Mouse (Mus musculus): Measurements from ENCODE around the gene Amhr2. TPM values are rescaled to one million over a fixed set of nuclear protein-coding genes. Genes with fewer than 3 reads are reported as not detected.

Amhr2 gene
- polyA plus RNA-seq, 1 experiment: 1.4 TPM

DNA sequence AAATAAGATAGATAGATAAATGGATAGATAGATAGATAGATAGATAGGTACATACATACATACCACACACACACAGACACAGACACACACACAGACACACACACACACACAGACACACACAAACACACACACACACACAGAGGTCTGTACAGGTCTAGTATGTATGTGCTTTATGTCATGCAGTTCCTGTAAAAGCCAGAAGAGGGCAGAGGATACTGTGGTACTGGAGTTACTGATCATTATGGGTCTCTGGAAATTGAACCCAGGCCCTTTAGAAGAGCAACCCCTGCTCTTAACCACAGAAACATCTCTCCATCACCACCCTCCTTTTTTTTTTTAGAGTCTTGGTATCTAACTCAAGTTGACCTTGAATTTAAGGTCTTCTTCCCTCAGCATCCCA lies 18.5 kb downstream of the Amhr2 start:
- no peak for TF ChIP-seq POLR2A (IDR thresholded peaks at IDR 0.05; ENCODE audit: extremely low read depth, insufficient read depth, low read length)
- no peak for TF ChIP-seq CTCF (IDR thresholded peaks at IDR 0.05; ENCODE audit: extremely low read depth, insufficient read depth, low read length)
- Histone ChIP-seq H3K4me3 (ENCODE audit: insufficient read depth, low read length) (no peak overlapping the region), H3K27ac (ENCODE audit: insufficient read depth, low read length) (no peak overlapping the region), H3K4me1 (ENCODE audit: control insufficient read depth, insufficient read depth, low read length) (no peaks in the 10 kb centered on the region)

DNA sequence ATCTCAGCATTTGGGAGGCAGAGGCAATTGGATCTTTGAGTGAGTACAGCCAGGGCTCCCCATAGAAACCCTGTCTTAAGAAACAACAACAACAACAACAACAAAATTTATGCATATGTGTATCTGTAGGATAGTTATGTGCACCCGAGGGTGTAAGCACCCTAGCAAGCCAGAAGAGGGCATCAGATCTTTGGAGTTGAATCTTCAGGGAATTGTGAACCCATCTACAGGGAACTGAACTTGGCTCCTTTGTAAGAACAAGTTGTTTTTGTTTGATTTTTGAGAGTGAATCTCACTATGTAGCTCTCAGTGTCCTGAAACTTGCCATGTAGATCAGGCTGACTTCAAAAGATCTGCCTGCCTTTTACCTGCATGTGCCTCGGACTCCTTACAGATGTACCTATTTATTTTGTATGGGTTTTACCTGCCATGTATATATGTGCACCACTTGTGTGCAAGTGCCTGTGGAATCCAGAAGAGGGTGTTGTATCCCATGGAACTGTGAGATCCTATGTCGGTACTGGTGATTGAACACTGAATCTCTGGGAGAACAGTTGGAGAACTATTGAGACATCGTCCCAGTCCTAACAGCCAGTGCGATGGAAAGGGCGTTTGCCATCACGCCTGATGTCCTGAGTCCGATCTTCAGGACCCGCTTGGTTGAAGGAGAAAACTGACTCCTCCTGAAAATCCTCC lies 23.7 kb downstream of the Amhr2 start:
- TF ChIP-seq POLR2A (IDR thresholded peaks at IDR 0.05; ENCODE audit: extremely low read depth, insufficient read depth, low read length) (no peak), CTCF (IDR thresholded peaks at IDR 0.05; ENCODE audit: extremely low read depth, insufficient read depth, low read length) (no peak)
- no peak overlapping the region for H3K27ac ChIP-seq (ENCODE audit: insufficient read depth, low read length)
- peaks cover 3% of the 10 kb centered on the region; the same call in 1 of the 2 replicates for H3K4me1 ChIP-seq (ENCODE audit: control insufficient read depth, insufficient read depth, low read length)
- H3K4me3 ChIP-seq (ENCODE audit: insufficient read depth, low read length): no peak overlapping the region

DNA sequence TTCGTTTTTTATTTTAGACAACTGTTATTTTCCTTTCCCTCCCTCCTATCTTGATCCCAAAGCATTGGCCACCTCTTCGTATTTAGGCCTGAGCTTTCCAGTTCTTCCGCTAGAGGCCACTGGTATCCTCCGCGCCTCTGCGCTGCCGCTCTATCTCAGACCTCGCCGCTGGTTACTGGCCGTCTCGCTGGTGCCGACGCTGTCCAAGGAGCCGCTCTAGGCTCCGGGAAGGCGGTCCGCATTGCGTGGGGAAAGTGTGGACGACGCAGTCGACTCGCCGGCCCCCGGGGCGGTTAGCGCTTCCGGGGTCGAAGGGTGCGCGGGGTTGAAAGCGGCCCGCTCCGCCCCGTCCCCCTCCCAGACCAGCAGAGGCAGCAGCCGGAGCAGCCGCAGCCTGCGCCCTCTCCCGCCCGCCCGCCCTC lies 25.0 kb downstream of the Amhr2 start, which contains the start of gene Pcbp2:
Gene Pcbp2 (plus strand): TSS at position 357 of the 422 bp plus-strand sequence.
- Histone ChIP-seq H3K27ac (ENCODE audit: insufficient read depth, low read length) (peak within 1 kb of the TSS; percentile 92), H3K4me1 (ENCODE audit: control insufficient read depth, insufficient read depth, low read length) (peaks cover 3% of the 10 kb centered on the region; the same call in 1 of the 2 replicates), H3K4me3 (ENCODE audit: insufficient read depth, low read length) (peak within 1 kb of the TSS; percentile 82)
- TF ChIP-seq POLR2A (IDR thresholded peaks at IDR 0.05; ENCODE audit: extremely low read depth, insufficient read depth, low read length): 0 out of 2 replicates have a peak, but pooled peaks have one; percentile 32
- TF ChIP-seq CTCF (IDR thresholded peaks at IDR 0.05; ENCODE audit: extremely low read depth, insufficient read depth, low read length): peak; percentile 72

DNA sequence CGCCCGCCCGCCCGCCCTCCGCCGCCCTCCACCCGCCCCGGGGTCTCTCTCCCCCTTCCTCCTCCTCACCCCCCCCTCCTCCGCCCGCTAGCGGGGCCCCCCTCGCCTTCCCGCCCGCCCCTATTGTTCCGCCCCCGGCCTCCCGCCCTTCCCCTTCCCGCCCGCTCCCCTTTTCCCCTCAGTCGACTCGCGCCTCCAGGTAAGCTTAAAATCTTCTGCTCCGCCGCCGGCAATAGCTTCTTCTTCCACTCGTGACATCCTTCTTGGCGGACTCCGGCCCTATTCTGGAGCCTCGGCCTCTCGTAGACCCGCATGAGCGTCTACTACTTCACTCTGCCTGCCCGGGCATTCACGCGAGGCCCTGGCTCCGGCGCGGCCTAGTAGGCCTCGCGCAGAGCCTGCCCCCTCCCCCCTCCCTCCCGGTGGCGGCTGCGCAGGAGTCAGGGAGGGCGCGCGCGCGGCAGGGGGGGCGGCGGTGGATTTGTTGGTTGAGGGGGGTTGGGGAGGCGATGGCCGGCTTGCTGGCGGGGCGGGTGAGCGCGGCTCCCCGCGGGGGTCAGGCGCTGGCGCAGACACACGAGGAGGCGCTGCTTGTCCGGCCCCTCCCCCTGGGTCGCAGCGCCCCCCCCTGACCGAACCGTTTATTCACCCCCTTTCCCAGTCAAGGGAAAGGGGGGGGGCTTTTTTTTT lies 25.6 kb downstream of the Amhr2 start:
- Histone ChIP-seq H3K4me1 (ENCODE audit: control insufficient read depth, insufficient read depth, low read length) (peaks cover 3% of the 10 kb centered on the region; the same call in 1 of the 2 replicates), H3K27ac (ENCODE audit: insufficient read depth, low read length) (peak overlapping the region; percentile 92), H3K4me3 (ENCODE audit: insufficient read depth, low read length) (peak overlapping the region; percentile 82)
- TF ChIP-seq POLR2A (IDR thresholded peaks at IDR 0.05; ENCODE audit: extremely low read depth, insufficient read depth, low read length) (0 out of 2 replicates have a peak, but pooled peaks have one; percentile 4), CTCF (IDR thresholded peaks at IDR 0.05; ENCODE audit: extremely low read depth, insufficient read depth, low read length) (no peak)

DNA sequence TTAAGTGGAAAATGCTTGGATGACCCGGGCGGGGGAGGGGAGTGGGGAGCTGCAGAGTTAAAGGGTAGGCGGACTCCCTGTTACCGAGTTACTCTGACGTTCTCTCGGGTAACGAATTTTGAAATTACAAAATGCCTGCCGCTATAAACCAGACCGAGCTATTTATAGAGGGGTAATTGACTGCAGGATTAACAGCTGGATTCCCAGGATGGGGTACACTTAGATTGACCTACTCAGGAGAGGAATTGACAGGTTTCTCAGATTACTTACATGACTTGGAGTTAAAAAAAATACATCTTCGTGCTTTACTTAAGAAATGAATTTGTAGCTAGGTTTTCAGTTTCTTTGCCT lies 26.1 kb downstream of the Amhr2 start:
- no peak for TF ChIP-seq POLR2A (IDR thresholded peaks at IDR 0.05; ENCODE audit: extremely low read depth, insufficient read depth, low read length)
- no peak for TF ChIP-seq CTCF (IDR thresholded peaks at IDR 0.05; ENCODE audit: extremely low read depth, insufficient read depth, low read length)
- no peak overlapping the region for H3K27ac ChIP-seq (ENCODE audit: insufficient read depth, low read length)

DNA sequence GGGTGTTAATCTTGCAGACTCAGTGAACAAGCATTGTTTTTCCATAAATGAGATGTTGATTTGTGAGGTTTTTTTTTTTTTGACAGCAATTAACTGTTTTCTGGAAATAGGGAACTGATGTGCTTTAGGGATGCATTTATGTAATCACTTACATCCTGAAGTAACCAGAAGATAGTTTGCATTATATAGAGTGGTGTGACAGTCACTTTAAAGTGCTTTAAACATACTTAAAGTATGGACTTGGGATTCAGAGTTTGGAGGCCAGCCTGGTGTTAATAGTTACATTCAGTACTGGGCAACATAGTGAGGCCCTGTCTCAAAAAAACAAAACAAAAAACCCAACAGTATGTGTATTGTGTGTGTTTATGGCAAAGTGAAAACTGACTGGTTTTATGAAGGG lies 26.6 kb downstream of the Amhr2 start:
- H3K4me3 ChIP-seq (ENCODE audit: insufficient read depth, low read length): peak overlapping the region; percentile 82; the same call in 1 of the 2 replicates
- no peak for TF ChIP-seq CTCF (IDR thresholded peaks at IDR 0.05; ENCODE audit: extremely low read depth, insufficient read depth, low read length)
- TF ChIP-seq POLR2A (IDR thresholded peaks at IDR 0.05; ENCODE audit: extremely low read depth, insufficient read depth, low read length): no peak
- peaks cover 3% of the 10 kb centered on the region; the same call in 1 of the 2 replicates for H3K4me1 ChIP-seq (ENCODE audit: control insufficient read depth, insufficient read depth, low read length)
- H3K27ac ChIP-seq (ENCODE audit: insufficient read depth, low read length): no peak overlapping the region

More for the DNA sequence above, 26.1 kb downstream of the Amhr2 start:
- Histone ChIP-seq H3K4me3 (ENCODE audit: insufficient read depth, low read length) (peak overlapping the region; percentile 82), H3K4me1 (ENCODE audit: control insufficient read depth, insufficient read depth, low read length) (peaks cover 3% of the 10 kb centered on the region; the same call in 1 of the 2 replicates)

DNA sequence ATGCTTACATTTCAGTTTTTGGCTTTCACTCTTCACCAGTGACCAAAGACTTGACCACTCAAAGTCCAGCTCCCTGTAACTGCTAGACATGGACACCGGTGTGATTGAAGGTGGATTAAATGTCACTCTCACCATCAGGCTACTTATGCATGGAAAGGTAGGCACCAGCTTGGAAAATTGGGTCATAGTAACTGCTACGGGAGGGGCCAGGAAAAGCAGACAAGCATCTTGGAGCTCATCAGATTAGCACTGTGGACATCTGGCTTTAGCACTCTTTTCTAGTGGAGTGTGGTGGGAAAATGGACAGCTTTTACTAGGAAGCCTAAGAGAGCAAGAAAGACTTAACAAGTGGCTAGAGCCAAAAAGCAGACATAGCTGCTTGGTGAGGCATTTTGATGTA lies 28.1 kb downstream of the Amhr2 start:
- Histone ChIP-seq H3K4me1 (ENCODE audit: control insufficient read depth, insufficient read depth, low read length) (peaks cover 3% of the 10 kb centered on the region; the same call in 1 of the 2 replicates), H3K27ac (ENCODE audit: insufficient read depth, low read length) (no peak overlapping the region), H3K4me3 (ENCODE audit: insufficient read depth, low read length) (no peak overlapping the region)
- no peak for TF ChIP-seq POLR2A (IDR thresholded peaks at IDR 0.05; ENCODE audit: extremely low read depth, insufficient read depth, low read length)
- no peak for TF ChIP-seq CTCF (IDR thresholded peaks at IDR 0.05; ENCODE audit: extremely low read depth, insufficient read depth, low read length)

DNA sequence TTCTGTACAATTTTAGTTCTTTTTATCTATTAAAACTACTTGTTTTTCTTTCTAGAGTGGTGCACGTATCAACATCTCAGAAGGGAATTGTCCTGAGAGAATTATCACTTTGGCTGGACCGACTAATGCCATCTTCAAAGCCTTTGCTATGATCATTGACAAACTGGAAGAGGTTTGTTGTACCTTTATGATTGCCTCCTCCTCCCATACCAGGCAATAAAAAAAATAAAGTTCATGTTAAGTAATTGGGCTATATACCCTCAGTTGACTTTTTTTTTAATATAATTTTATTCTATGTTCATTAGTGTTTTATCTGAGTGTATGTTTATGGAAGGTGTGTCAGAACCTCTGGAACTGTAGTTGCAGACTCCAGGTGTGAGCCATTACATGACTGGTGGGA lies 29.4 kb downstream of the Amhr2 start:
- H3K4me3 ChIP-seq (ENCODE audit: insufficient read depth, low read length): no peak overlapping the region
- no peak overlapping the region for H3K27ac ChIP-seq (ENCODE audit: insufficient read depth, low read length)
- H3K4me1 ChIP-seq (ENCODE audit: control insufficient read depth, insufficient read depth, low read length): peaks cover 3% of the 10 kb centered on the region; the same call in 1 of the 2 replicates
- no peak for TF ChIP-seq POLR2A (IDR thresholded peaks at IDR 0.05; ENCODE audit: extremely low read depth, insufficient read depth, low read length)
- TF ChIP-seq CTCF (IDR thresholded peaks at IDR 0.05; ENCODE audit: extremely low read depth, insufficient read depth, low read length): no peak

DNA sequence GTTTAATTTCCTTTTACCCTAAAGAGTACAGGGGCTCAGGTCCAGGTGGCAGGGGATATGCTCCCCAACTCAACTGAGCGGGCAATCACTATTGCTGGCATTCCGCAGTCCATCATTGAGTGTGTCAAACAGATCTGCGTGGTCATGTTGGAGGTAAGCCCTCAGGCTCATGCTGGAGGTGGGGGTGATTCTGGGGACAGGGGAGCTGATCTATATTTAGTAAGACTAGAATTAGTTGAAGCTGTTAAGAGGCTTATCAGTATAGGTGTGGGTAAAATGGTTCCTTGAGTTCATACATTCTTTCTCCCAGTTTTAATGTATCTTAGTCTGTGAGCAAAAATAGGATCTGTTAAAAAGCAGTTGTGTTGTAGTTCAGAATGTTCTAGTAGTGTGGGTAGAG lies 38.0 kb downstream of the Amhr2 start:
- Histone ChIP-seq H3K4me1 (ENCODE audit: control insufficient read depth, insufficient read depth, low read length) (no peaks in the 10 kb centered on the region), H3K27ac (ENCODE audit: insufficient read depth, low read length) (no peak overlapping the region), H3K4me3 (ENCODE audit: insufficient read depth, low read length) (no peak overlapping the region)
- TF ChIP-seq POLR2A (IDR thresholded peaks at IDR 0.05; ENCODE audit: extremely low read depth, insufficient read depth, low read length) (no peak), CTCF (IDR thresholded peaks at IDR 0.05; ENCODE audit: extremely low read depth, insufficient read depth, low read length) (no peak)

All from cortical plate, adult 2 months (tissue).